Mouse (Mus musculus) ES-E14 (cell line): ENCODE results near the gene Ppp2ca. TPM values are rescaled to one million over a fixed set of nuclear protein-coding genes. Genes with fewer than 3 reads are reported as not detected.

Source experiments
- DNase-seq: peaks from one replicate; pipeline ENCODE4 v3.0.0-alpha.2; 2013; ENCODE audit warnings: low read depth, low spot score
- H3K27ac ChIP-seq: 2 replicates; pipeline ENCODE4 v1.5.1; 2012; ENCODE audit warnings: low read depth, mild to moderate bottlenecking, low read length, moderate library complexity, mixed read lengths; ENCODE audit not compliant: poor library complexity, insufficient read depth, severe bottlenecking
- H3K36me3 ChIP-seq: 2 replicates; pipeline ENCODE4 v1.6.1; 2012; ENCODE audit warnings: mild to moderate bottlenecking, low read length, moderate library complexity, mixed read lengths; ENCODE audit not compliant: control insufficient read depth, poor library complexity, insufficient read depth, severe bottlenecking
- H3K4me1 ChIP-seq, 2 experiments: fragments of 150-350 bp in 1 of 2; sonication (generic) in 1 of 2; 2 replicates each; pipeline ENCODE4 v1.6.1; 2012; ENCODE audit warnings: low read length in 2 of 2, mild to moderate bottlenecking in 1 of 2, mixed read lengths in 1 of 2; ENCODE audit not compliant: control insufficient read depth in 2 of 2, insufficient read depth in 2 of 2, poor library complexity in 1 of 2
- H3K4me3 ChIP-seq, 2 experiments: fragments of 150-350 bp in 1 of 2; sonication (generic) in 1 of 2; 2 replicates each; pipeline ENCODE4 v1.5.1; 2012; ENCODE audit warnings: low read length in 2 of 2, low read depth in 1 of 2, mild to moderate bottlenecking in 1 of 2, mixed read lengths in 1 of 2; ENCODE audit not compliant: insufficient read depth in 1 of 2, poor library complexity in 1 of 2, severe bottlenecking in 1 of 2
- H3K9ac ChIP-seq: 2 replicates; pipeline ENCODE4 v1.6.1; 2012; ENCODE audit warnings: low read depth, mild to moderate bottlenecking, low read length, mixed read lengths; ENCODE audit not compliant: poor library complexity, insufficient read depth, severe bottlenecking
- H3K9me3 ChIP-seq: fragments of 150-350 bp; sonication (generic); 2 replicates; pipeline ENCODE4 v1.6.1; 2012; ENCODE audit warnings: low read depth, mild to moderate bottlenecking, low read length; ENCODE audit not compliant: control insufficient read depth, insufficient read depth
- CHD2 ChIP-seq: IDR thresholded peaks from 2 replicates; pipeline ENCODE4 v1.6.1; 2014; ENCODE audit warnings: mild to moderate bottlenecking, low read depth, low read length, inconsistent platforms
- HCFC1 ChIP-seq: IDR thresholded peaks from 2 replicates; pipeline ENCODE4 v1.6.1; 2012; ENCODE audit warnings: low read length, inconsistent platforms, borderline replicate concordance; ENCODE audit not compliant: insufficient read depth
- MAFK ChIP-seq: IDR thresholded peaks from 2 replicates; pipeline ENCODE4 v1.6.1; 2014; ENCODE audit warnings: mild to moderate bottlenecking, low read depth, low read length, inconsistent platforms; ENCODE audit not compliant: insufficient read depth
- ZC3H11A ChIP-seq: IDR thresholded peaks from 2 replicates; pipeline ENCODE4 v1.6.1; 2012; ENCODE audit warnings: low read depth, mild to moderate bottlenecking, inconsistent platforms, low read length, borderline replicate concordance
- ZNF384 ChIP-seq: IDR thresholded peaks from 2 replicates; pipeline ENCODE4 v1.6.1; 2012; ENCODE audit warnings: low read depth, low read length, inconsistent platforms
- in situ Hi-C, 2 experiments: fragments of 600-800 bp; cut with MboI; formaldehyde crosslinking; loops; one replicate each; pipeline ENCODE4 v1.15.1; 2025; ENCODE audit warnings: low sequenced_read_pairs in 2 of 2, inconsistent platforms in 1 of 2; ENCODE audit not compliant: unreplicated experiment in 2 of 2
- total RNA-seq: library from RNA; depleted of rRNA; stranded (reverse); fragments of 300-350 nt; gene quantifications from 2 replicates; pipeline ENCODE4 v1.2.3, GENCODE M21; 2012

Ppp2ca gene
- total RNA-seq, 1 experiment, result 70.4 TPM

DNA sequence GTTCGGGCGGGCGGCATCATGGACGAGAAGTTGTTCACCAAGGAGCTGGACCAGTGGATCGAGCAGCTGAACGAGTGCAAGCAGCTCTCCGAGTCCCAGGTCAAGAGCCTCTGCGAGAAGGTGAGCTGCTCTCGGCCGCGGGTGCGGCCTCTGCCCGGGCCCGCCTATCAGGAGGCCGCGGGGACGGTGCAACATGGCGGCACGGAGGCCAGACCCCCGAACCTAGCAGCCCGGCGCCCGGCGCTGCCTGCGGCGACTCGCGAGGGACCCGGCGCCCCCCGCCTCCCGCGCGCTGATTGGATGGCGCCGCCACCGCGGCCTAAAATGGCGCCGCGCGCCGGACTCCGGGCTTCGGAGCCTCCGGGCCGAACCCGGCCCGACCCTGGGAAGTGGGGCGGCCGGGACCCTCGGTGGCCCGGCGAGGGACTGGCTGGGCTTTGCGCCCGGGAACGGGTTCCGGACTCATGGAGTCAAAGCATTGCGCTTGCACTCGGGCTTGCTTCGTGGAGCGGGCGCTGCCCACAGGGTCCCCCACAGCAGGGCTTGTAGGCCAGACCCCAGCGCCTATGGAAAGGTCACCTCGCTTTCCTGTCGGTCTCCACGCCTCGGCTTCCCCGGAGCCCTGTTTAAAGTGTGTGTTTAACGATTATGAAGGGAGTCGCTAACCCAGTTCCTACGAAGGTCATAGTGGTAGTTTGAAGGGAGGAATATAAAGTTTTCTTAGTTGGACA lies 715 bp downstream of the Ppp2ca start:
- Histone ChIP-seq H3K36me3 (0 out of 2 replicates have a peak, but pooled peaks cover 2% of the 10 kb centered on the region), H3K9me3 (no peaks in the 10 kb centered on the region), H3K4me1 (peaks cover 5 to 16% of the 10 kb centered on the region in 2 experiments), H3K4me3 (peak overlapping the region; percentile 80 to 91), H3K9ac (peak overlapping the region; percentile 98), H3K27ac (peak overlapping the region; percentile 93)
- TF ChIP-seq HCFC1 (no peak), MAFK (no peak), ZNF384 (no peak), ZC3H11A (no peak), CHD2 (no peak)
- in situ Hi-C loops, result no loop called here
- DNase-seq, result peak; percentile 29

- TF ChIP-seq HCFC1 (no peak), CHD2 (no peak), ZC3H11A (no peak), MAFK (no peak), ZNF384 (no peak)
- Histone ChIP-seq H3K36me3 (0 out of 2 replicates have a peak, but pooled peaks cover 2% of the 10 kb centered on the region), H3K4me1 (peaks cover 5 to 17% of the 10 kb centered on the region in 2 experiments), H3K4me3 (peak overlapping the region; percentile 80 to 91), H3K9ac (peak overlapping the region; percentile 98), H3K9me3 (no peaks in the 10 kb centered on the region), H3K27ac (no peak overlapping the region)
- DNase-seq, result no peak
- in situ Hi-C loops, result no loop called here
These were observed 1.3 kb downstream of the Ppp2ca start for GRCm38 (mm10) chr11:52099771-52100219.

DNA sequence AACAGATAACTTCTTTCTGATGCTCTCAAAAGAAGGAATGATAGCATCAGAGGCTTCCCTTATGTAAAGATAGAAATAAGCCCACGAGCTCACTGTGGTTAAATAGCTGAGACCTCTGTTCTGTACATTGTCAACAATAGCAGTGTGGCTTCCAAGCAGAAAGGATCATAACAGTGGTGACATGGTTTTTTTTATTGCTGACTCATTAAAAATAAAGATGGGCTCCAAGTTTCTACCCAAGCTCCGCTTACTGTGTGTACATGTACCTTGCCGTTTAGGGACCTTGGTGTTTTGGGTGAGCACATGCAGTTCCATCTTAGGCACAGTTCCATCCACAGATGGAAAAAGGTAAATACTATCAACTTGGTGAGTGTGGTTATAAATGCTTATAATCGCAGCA lies 4.5 kb downstream of the Ppp2ca start:
- Histone ChIP-seq H3K4me1 (peaks cover 3 to 11% of the 10 kb centered on the region in 2 experiments; a peak in 3 of 4 replicates), H3K27ac (no peak overlapping the region), H3K9me3 (no peaks in the 10 kb centered on the region), H3K9ac (no peak overlapping the region), H3K36me3 (0 out of 2 replicates have a peak, but pooled peaks cover 2% of the 10 kb centered on the region), H3K4me3 (no peak overlapping the region)
- in situ Hi-C loops, result no loop called here
- TF ChIP-seq HCFC1, result no peak
- peak; percentile 94 for TF ChIP-seq MAFK
- TF ChIP-seq CHD2, result no peak
- no peak for TF ChIP-seq ZNF384
- DNase-seq, result no peak

DNA sequence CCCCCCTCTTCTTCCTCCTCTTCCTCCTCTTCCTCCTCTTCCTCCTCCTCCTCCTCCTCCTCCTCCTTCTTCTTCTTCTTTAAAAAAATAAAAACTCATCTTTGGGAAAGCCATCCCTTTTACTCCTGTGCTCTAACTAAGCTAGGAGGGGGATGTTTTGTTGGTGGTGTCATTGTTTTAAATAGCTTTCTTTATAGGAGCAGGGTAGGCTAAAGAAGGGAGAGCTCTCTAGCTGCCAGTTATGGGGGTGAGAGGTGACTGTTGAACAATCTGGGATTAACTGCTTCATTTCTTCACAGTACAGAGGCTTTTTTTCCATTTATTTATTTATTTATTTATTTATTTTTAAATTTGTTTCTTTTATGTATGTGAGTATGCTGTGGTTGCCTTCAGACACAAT lies 7.0 kb downstream of the Ppp2ca start:
- in situ Hi-C loops, result no loop called here
- Histone ChIP-seq H3K36me3 (peaks cover 2% of the 10 kb centered on the region; the same call in 1 of the 2 replicates), H3K9ac (no peak overlapping the region), H3K27ac (no peak overlapping the region), H3K9me3 (no peaks in the 10 kb centered on the region), H3K4me1 (peaks cover 3 to 7% of the 10 kb centered on the region in 2 experiments; a peak in 3 of 4 replicates), H3K4me3 (no peak overlapping the region)
- TF ChIP-seq CHD2, result no peak
- no peak for TF ChIP-seq ZNF384
- no peak for TF ChIP-seq MAFK
- TF ChIP-seq HCFC1, result no peak
- no peak for TF ChIP-seq ZC3H11A
- DNase-seq, result no peak
